Mouse (Mus musculus) kidney, adult 2 months (tissue): ENCODE results near the gene Ahctf1.

Experiments used
- CTCF ChIP-seq: fragments of 200-500 bp; conservative IDR thresholded peaks from 2 replicates; pipeline ENCODE4 v1.5.1; 2011; ENCODE audit warnings: low read depth, mild to moderate bottlenecking, control low read depth, low read length, moderate library complexity, mixed read lengths; ENCODE audit not compliant: insufficient read depth, insufficient read length
- POLR2A ChIP-seq: fragments of 200-500 bp; IDR thresholded peaks from one replicate; pipeline ENCODE4 v1.6.1; 2011; ENCODE audit warnings: low read depth, low read length, control low read depth

- TF ChIP-seq POLR2A (no peak), CTCF (no peak)
Observed at GRCm38 (mm10) chr1:179833596-179833995, 30.1 kb upstream of the Ahctf1 start.
